Mouse (Mus musculus): ENCODE data around the gene Slc25a34.

GRCm38 (mm10) chr4:141619299-141619883 is 4.2 kb downstream of the Slc25a34 start:
- TF ChIP-seq CTCF (IDR thresholded peaks at IDR 0.05; ENCODE audit: low read depth) (no peak), EP300 (IDR thresholded peaks at IDR 0.05; ENCODE audit: low read depth) (no peak)
